Mouse (Mus musculus): ENCODE measurements around the gene Mettl7a3. TPM values are rescaled to one million over a fixed set of nuclear protein-coding genes. Genes with fewer than 3 reads are reported as not detected.
"Not testable (repeated sequence)": the region's sequence is repeated elsewhere in the genome, so short reads cannot be mapped to it uniquely, and the experiment has no call there.

Mettl7a3 gene
- polyA plus RNA-seq, 1 experiment from 2014 or later, result not detected

DNA sequence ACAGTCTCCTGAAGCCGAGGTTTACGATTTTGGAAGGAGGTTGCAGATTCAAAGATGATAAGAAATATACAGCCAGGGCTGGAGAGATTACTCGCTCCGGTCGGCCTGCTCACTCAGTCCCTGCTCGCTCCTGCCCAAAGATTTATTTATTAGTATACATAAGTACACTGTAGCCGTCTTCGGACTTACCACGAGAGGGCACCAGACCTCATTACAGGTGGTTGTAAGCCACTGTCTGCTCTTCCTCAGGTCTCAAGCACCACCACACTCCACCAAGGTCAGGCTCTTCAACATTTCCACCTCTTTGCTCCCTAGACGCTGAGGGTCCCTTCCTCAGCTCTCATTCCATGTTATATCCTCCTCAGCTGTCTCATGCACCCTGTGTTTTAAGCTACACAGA, 3.1 kb downstream of the Mettl7a3 start:
- not testable (repeated sequence) for H3K9me3 ChIP-seq (ENCODE audit: control insufficient read depth, low read length); H3K4me1 ChIP-seq (replicated peaks; ENCODE audit: control insufficient read depth, insufficient read depth); H3K36me3 ChIP-seq (ENCODE audit: control insufficient read depth, insufficient read depth, low read length); H3K27ac ChIP-seq (replicated peaks); H3K27me3 ChIP-seq (ENCODE audit: control insufficient read depth, insufficient read depth, low read length); H3K4me3 ChIP-seq (ENCODE audit: low read depth, low read length); H3K4me2 ChIP-seq (replicated peaks; ENCODE audit: low read depth); H3K9ac ChIP-seq (ENCODE audit: low read length)
- 20% methylated on average over 10 of the region's 10 CpGs for WGBS
- TF ChIP-seq CTCF (IDR thresholded peaks at IDR 0.05; ENCODE audit: low read depth), result peak; percentile 68
- peak; percentile 61; the same call in 1 of the 2 replicates for ATAC-seq (ENCODE audit: low FRiP score, low TSS enrichment)
- peak; percentile 48 for DNase-seq (ENCODE audit: low spot score)

DNA sequence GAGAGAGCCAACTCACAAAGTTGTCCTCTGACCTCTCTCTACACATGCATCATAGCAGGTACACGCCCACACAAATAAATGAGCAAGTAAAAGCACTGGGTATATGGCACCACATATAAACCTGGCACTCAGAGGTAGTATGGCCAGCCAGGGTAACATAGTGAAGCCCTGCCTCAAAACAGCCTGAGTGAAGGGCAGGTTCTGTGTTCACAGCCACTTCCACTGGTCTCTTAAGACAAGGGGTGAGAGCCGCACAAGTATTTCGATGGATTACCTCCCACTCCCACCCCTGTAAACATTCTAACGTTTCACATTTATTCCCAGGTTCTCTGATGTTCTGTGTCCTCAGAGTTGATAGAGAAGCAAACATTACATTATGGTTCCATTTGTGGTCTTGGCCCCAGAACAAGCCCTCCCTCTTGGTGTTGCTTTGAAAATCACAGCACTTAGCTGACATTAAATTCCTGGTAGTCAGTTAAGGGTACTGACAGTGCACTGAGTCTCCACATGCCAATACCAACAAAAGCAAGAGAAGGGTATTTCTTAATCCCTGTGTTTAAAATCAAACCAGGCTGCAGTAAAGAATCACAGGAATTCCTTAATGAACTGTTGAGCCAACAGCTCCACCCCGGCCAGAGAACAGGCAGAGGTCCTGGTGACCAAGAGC, 6.7 kb downstream of the Mettl7a3 start:
- not testable (repeated sequence) for H3K27me3 ChIP-seq (ENCODE audit: control insufficient read depth, insufficient read depth, low read length); H3K36me3 ChIP-seq (ENCODE audit: control insufficient read depth, insufficient read depth, low read length); ATAC-seq (ENCODE audit: low FRiP score, low TSS enrichment); DNase-seq (ENCODE audit: low spot score); H3K4me3 ChIP-seq (ENCODE audit: low read depth, low read length); H3K9ac ChIP-seq (ENCODE audit: low read length); H3K27ac ChIP-seq (replicated peaks); H3K4me1 ChIP-seq (replicated peaks; ENCODE audit: control insufficient read depth, insufficient read depth); H3K9me3 ChIP-seq (ENCODE audit: control insufficient read depth, low read length); H3K4me2 ChIP-seq (replicated peaks; ENCODE audit: low read depth)
- WGBS, result 28% methylated on average over 4 of the region's 5 CpGs

DNA sequence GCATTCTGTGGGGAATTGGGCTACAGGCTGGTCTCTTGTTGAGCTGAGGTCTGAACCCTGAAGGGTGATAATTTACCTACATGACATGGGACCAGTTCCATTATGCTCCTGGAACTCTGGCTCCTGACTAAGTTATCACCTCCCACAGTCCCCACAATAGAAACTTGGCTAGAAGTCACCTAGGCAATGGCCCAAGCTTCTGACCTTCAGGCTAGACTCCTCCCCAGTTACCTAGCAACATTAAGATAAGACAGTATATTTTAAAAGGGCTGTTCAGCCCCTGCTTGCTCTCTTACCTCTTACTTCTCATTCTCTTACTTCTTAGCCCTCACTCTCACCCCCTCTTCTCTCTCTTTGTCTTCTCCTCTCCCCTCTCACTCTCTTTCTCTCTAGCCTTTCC, 10.8 kb downstream of the Mettl7a3 start:
- H3K9ac ChIP-seq (ENCODE audit: low read length), result no peak overlapping the region
- H3K4me3 ChIP-seq (ENCODE audit: low read depth, low read length), result no peak overlapping the region
- DNase-seq (ENCODE audit: low spot score), result no peak
- H3K36me3 ChIP-seq (ENCODE audit: control insufficient read depth, insufficient read depth, low read length), result no peaks in the 10 kb centered on the region
- no peak for ATAC-seq (ENCODE audit: low FRiP score, low TSS enrichment)
- no peak overlapping the region for H3K4me2 ChIP-seq (replicated peaks; ENCODE audit: low read depth)
- no peaks in the 10 kb centered on the region for H3K9me3 ChIP-seq (ENCODE audit: control insufficient read depth, low read length)
- no peak overlapping the region for H3K27ac ChIP-seq (replicated peaks)
- H3K27me3 ChIP-seq (ENCODE audit: control insufficient read depth, insufficient read depth, low read length), result no peaks in the 10 kb centered on the region
- H3K4me1 ChIP-seq (replicated peaks; ENCODE audit: control insufficient read depth, insufficient read depth), result no peaks in the 10 kb centered on the region
- TF ChIP-seq CTCF (IDR thresholded peaks at IDR 0.05; ENCODE audit: low read depth) (no peak), EP300 (optimal IDR thresholded peaks at IDR 0.05) (no peak)

DNA sequence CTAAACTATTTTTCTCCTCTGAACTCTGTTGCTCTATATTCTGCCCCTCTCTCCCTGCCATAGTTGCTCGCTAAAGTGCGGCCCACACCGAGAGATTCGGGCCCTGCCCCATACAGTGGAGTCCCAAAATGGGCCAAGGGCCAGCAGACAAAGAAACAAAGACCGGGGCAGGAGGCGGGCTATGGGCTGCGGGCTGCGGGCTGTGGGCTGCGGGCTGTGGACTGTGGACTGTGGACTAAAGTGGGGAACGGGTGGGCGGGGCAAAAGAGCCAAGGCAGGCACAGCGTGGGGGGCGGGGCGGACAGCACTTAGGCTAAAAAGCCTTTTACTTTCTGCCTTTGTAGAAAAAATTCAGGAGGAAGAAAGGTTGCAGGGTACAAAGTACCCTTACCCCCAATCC, 12.0 kb downstream of the Mettl7a3 start:
- Histone ChIP-seq H3K27me3 (ENCODE audit: control insufficient read depth, insufficient read depth, low read length) (no peaks in the 10 kb centered on the region), H3K36me3 (ENCODE audit: control insufficient read depth, insufficient read depth, low read length) (no peaks in the 10 kb centered on the region), H3K9ac (ENCODE audit: low read length) (no peak overlapping the region), H3K27ac (replicated peaks) (no peak overlapping the region), H3K9me3 (ENCODE audit: control insufficient read depth, low read length) (no peaks in the 10 kb centered on the region), H3K4me3 (ENCODE audit: low read depth, low read length) (no peak overlapping the region), H3K4me2 (replicated peaks; ENCODE audit: low read depth) (no peak overlapping the region), H3K4me1 (replicated peaks; ENCODE audit: control insufficient read depth, insufficient read depth) (no peaks in the 10 kb centered on the region)
- no peak for ATAC-seq (ENCODE audit: low FRiP score, low TSS enrichment)
- 57% methylated on average over 14 of the region's 14 CpGs for WGBS
- peak; percentile 38 for DNase-seq (ENCODE audit: low spot score)
- TF ChIP-seq EP300 (optimal IDR thresholded peaks at IDR 0.05), result no peak
- no peak for TF ChIP-seq CTCF (IDR thresholded peaks at IDR 0.05; ENCODE audit: low read depth)

DNA sequence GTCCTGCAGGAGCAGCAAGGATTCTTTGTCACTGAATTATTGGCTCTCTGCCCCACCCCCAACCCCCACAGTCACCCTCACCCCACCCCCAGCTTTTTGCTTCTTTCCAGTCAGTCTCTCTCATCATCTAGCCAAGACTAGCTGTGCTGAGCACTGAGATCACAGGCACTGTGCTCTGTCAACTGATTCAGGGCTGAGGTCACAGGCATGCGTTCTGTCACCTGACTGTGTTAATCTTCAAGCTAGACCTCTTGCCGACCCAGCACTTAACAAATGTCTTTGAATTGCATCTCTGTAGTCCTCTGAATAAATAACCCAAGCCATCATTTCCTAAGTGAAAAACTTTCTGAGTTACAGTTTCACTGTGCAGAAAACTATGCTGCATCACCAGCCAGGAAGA, 14.8 kb downstream of the Mettl7a3 start:
- no peaks in the 10 kb centered on the region for H3K27me3 ChIP-seq (ENCODE audit: control insufficient read depth, insufficient read depth, low read length)
- no peaks in the 10 kb centered on the region for H3K36me3 ChIP-seq (ENCODE audit: control insufficient read depth, insufficient read depth, low read length)
- H3K4me1 ChIP-seq (replicated peaks; ENCODE audit: control insufficient read depth, insufficient read depth), result no peaks in the 10 kb centered on the region
- no peak for TF ChIP-seq EP300 (optimal IDR thresholded peaks at IDR 0.05)
- no peak for TF ChIP-seq CTCF (IDR thresholded peaks at IDR 0.05; ENCODE audit: low read depth)
- no peak overlapping the region for H3K4me2 ChIP-seq (replicated peaks; ENCODE audit: low read depth)
- no peak; the same call in 1 of the 2 replicates for ATAC-seq (ENCODE audit: low FRiP score, low TSS enrichment)
- DNase-seq (ENCODE audit: low spot score), result no peak
- H3K27ac ChIP-seq (replicated peaks), result no peak overlapping the region
- H3K4me3 ChIP-seq (ENCODE audit: low read depth, low read length), result no peak overlapping the region
- 23% methylated on average over 2 of the region's 2 CpGs for WGBS
- H3K9ac ChIP-seq (ENCODE audit: low read length), result no peak overlapping the region
- H3K9me3 ChIP-seq (ENCODE audit: control insufficient read depth, low read length), result no peaks in the 10 kb centered on the region

DNA sequence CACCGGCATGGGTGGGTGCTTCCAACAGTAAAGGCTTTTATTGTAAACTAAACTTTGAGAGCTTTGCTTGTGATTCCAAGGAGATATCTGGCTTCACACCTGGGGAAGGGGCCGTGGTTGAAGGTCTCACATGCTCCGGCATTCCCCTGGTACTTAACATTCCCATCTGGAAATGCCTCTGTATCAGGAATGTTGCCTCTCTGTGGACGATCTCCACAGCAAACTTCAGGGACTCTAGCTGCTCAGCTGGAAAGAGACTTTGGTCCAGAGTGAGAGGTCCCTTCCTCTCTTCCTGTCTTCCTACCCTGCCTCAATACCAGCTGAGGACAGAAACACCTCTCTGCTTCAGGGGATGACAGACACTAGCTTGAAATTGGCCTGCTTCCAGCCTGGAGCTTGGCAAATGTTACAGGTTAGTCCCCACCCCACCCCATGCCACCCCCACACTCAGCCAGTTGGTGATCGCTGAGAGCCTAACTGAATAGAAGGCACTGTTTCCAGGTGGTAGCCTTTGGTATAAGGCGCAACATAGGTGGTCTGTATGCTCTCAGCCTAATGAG, 16.9 kb downstream of the Mettl7a3 start:
- Histone ChIP-seq H3K4me2 (replicated peaks; ENCODE audit: low read depth) (no peak overlapping the region), H3K4me1 (replicated peaks; ENCODE audit: control insufficient read depth, insufficient read depth) (no peaks in the 10 kb centered on the region), H3K27ac (replicated peaks) (no peak overlapping the region), H3K9ac (ENCODE audit: low read length) (no peak overlapping the region), H3K4me3 (ENCODE audit: low read depth, low read length) (no peak overlapping the region), H3K9me3 (ENCODE audit: control insufficient read depth, low read length) (no peaks in the 10 kb centered on the region), H3K36me3 (ENCODE audit: control insufficient read depth, insufficient read depth, low read length) (no peaks in the 10 kb centered on the region), H3K27me3 (ENCODE audit: control insufficient read depth, insufficient read depth, low read length) (no peaks in the 10 kb centered on the region)
- DNase-seq (ENCODE audit: low spot score) (no peak), ATAC-seq (ENCODE audit: low FRiP score, low TSS enrichment) (no peak)
- WGBS, result 57% methylated on average over 6 of the region's 6 CpGs
- TF ChIP-seq EP300 (optimal IDR thresholded peaks at IDR 0.05) (no peak), CTCF (IDR thresholded peaks at IDR 0.05; ENCODE audit: low read depth) (no peak)
